Mouse (Mus musculus) embryonic facial prominence, embryonic 14.5 days (tissue): Measurements from ENCODE around the gene Ttf2. TPM values are rescaled to one million over a fixed set of nuclear protein-coding genes. Genes with fewer than 3 reads are reported as not detected.

Experiments
- ATAC-seq: fragments of 200-750 bp; cut with Nextera tagmentation; 2 replicates; pipeline ENCODE4 v1.8.0; 2017; ENCODE audit warnings: low read depth, moderate number of reproducible peaks, moderate TSS enrichment
- DNase-seq: peaks from one replicate; pipeline ENCODE4 v3.0.0-alpha.2; 2015; ENCODE audit warnings: low spot score
- H3K27ac ChIP-seq: fragments of 300-500 bp; sonication (generic); replicated peaks from 2 replicates; pipeline ENCODE4 v1.5.1; 2014; ENCODE audit warnings: low read depth, mild to moderate bottlenecking, low read length, moderate library complexity
- H3K27me3 ChIP-seq: fragments of 300-500 bp; sonication (generic); replicated peaks from 2 replicates; pipeline ENCODE4 v1.6.1; 2014; ENCODE audit warnings: low read length; ENCODE audit not compliant: control insufficient read depth, insufficient read depth
- H3K36me3 ChIP-seq: fragments of 300-500 bp; sonication (generic); 2 replicates; pipeline ENCODE4 v1.6.1; 2014; ENCODE audit warnings: low read length, mixed read lengths; ENCODE audit not compliant: control insufficient read depth, insufficient read depth
- H3K4me1 ChIP-seq: fragments of 300-500 bp; sonication (generic); 2 replicates; pipeline ENCODE4 v1.6.1; 2014; ENCODE audit warnings: antibody characterized with exemption, low read length; ENCODE audit not compliant: control insufficient read depth, insufficient read depth
- H3K4me2 ChIP-seq: fragments of 300-500 bp; sonication (generic); 2 replicates; pipeline ENCODE4 v1.6.1; 2014; ENCODE audit warnings: low read depth, mild to moderate bottlenecking, low read length, moderate library complexity, mixed read lengths
- H3K4me3 ChIP-seq: fragments of 300-500 bp; sonication (generic); 2 replicates; pipeline ENCODE4 v1.5.1; 2014; ENCODE audit warnings: low read depth, mild to moderate bottlenecking, low read length
- H3K9ac ChIP-seq: fragments of 300-500 bp; sonication (generic); 2 replicates; pipeline ENCODE4 v1.6.1; 2014; ENCODE audit warnings: low read depth, mild to moderate bottlenecking, low read length, moderate library complexity, mixed read lengths
- H3K9me3 ChIP-seq: fragments of 300-500 bp; sonication (generic); 2 replicates; pipeline ENCODE4 v1.6.1; 2016; ENCODE audit warnings: low read length; ENCODE audit not compliant: control insufficient read depth
- WGBS: fragments of 180-500 bp; shearing (Covaris S2); extraction: QIAGEN DNeasy Blood & Tissue Kit; methylation state at CpG from one replicate; pipeline ENCODE4 v1.1.7; 2014; 5-methylcytosine and 5-hydroxymethylcytosine counted together
- polyA plus RNA-seq: library from polyadenylated mRNA; unstranded; fragments of >200 nt; fragmentation: Nextera tagmentation; extraction: Ambion mirVana; gene quantifications from 2 replicates; pipeline ENCODE4 v1.2.1, GENCODE M21; 2014

Ttf2 gene
- polyA plus RNA-seq, 1 experiment from 2014 or later: 12.0 TPM

DNA sequence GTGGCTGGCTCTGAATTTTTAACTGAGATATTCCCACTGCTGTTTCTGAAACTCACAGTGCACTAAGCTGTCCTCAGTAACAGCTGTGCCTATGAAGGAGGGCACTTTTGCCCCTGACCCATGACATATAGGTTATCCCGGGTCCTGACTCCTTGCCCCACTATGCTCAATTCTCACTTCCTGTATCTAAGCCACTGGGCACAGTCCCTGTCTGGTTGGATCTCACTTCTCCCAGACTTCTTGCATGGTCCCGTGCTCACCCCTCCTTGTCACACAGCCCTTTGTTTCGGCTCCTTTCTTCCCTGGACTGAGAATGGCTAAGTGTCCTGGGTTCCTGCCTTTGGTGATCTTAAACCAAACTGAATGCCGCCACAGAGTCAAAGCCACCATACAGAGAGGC is 24.8 kb upstream of the Ttf2 start:
- ATAC-seq (no peak), DNase-seq (no peak)
- Histone ChIP-seq H3K9me3 (no peaks in the 10 kb centered on the region), H3K36me3 (no peaks in the 10 kb centered on the region), H3K4me2 (no peak overlapping the region), H3K4me3 (no peak overlapping the region), H3K9ac (no peak overlapping the region), H3K27ac (no peak overlapping the region), H3K27me3 (no peaks in the 10 kb centered on the region), H3K4me1 (peaks cover 4% of the 10 kb centered on the region)
- 70% methylated on average over 4 of the region's 4 CpGs for WGBS

DNA sequence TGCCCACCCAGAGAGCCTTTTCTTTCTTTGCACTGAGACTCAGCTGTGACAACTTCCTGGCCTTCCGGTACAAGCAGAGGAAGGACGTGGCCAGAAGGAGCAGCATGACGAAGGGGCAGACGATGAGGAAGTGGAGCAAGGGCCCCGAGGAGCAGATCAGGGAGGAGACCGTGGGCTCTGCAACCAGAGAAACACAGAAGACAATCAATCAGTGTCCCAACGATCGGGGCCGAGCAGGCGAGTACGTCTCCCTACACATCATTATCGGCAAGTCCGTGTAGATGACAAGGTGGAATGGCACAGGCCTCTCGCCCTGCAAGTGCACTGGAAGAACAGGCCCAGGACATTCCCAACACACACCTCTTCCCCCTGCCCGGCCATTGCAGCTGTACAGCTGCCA is 24.3 kb upstream of the Ttf2 start:
- no peak overlapping the region for H3K27ac ChIP-seq
- H3K4me1 ChIP-seq: peaks cover under 1% of the 10 kb centered on the region; the same call in 1 of the 2 replicates

DNA sequence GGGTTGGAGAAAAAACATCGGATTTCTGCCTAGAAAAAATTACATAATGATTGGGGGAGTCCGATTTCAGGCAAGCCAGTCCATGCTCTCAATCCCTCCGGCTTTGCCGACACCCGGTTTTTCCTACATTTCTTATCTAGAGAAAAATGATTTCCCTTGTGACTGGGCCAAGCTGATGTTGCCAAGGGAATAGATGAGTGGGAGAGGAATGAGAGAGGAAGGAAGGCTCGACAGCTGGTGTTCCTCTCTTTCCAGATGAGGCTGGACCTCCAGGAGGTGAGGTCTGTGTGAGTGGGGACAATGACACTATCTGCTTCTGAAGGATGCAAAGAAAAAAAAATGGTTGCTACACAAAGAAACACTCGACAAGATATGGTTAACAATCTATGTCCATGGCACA is 23.7 kb upstream of the Ttf2 start:
- 63% methylated on average over 7 of the region's 7 CpGs for WGBS
- no peak overlapping the region for H3K27ac ChIP-seq
- ATAC-seq: no peak
- H3K36me3 ChIP-seq: no peaks in the 10 kb centered on the region
- H3K4me3 ChIP-seq: no peak overlapping the region
- DNase-seq: no peak
- no peaks in the 10 kb centered on the region for H3K9me3 ChIP-seq
- no peaks in the 10 kb centered on the region for H3K4me1 ChIP-seq
- no peak overlapping the region for H3K4me2 ChIP-seq
- no peak overlapping the region for H3K9ac ChIP-seq
- no peaks in the 10 kb centered on the region for H3K27me3 ChIP-seq

More for the DNA sequence above, 24.3 kb upstream of the Ttf2 start:
- ATAC-seq: no peak
- DNase-seq: no peak
- Histone ChIP-seq H3K9ac (no peak overlapping the region), H3K4me2 (no peak overlapping the region), H3K4me3 (no peak overlapping the region), H3K27me3 (no peaks in the 10 kb centered on the region), H3K36me3 (no peaks in the 10 kb centered on the region), H3K9me3 (no peaks in the 10 kb centered on the region)
- 75% methylated on average over 15 of the region's 15 CpGs for WGBS

DNA sequence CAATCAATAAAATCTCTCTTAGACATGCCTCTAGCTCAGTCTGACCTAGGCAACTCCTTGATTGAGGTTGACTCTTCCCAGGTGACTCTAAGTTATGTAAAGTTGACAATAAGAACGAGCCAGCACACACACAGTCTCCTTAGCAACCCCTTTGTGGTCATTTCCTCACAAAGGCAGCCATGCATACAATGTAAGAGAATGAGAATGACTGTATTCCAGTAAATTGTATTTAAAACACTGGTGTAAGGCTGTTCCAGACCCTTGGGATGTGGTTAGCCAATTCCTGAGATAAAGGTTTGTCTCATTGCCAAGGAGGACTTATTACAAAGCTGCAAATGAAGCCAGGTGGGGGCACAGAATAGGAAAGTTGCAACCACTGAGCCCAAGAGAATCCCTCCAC is 20.8 kb upstream of the Ttf2 start:
- DNase-seq (no peak), ATAC-seq (no peak)
- Histone ChIP-seq H3K27me3 (no peaks in the 10 kb centered on the region), H3K4me1 (no peaks in the 10 kb centered on the region), H3K27ac (no peak overlapping the region), H3K36me3 (no peaks in the 10 kb centered on the region), H3K4me3 (no peak overlapping the region), H3K9me3 (no peaks in the 10 kb centered on the region), H3K4me2 (no peak overlapping the region), H3K9ac (no peak overlapping the region)
- WGBS: 74% methylated on average over 1 of the region's 1 CpGs

DNA sequence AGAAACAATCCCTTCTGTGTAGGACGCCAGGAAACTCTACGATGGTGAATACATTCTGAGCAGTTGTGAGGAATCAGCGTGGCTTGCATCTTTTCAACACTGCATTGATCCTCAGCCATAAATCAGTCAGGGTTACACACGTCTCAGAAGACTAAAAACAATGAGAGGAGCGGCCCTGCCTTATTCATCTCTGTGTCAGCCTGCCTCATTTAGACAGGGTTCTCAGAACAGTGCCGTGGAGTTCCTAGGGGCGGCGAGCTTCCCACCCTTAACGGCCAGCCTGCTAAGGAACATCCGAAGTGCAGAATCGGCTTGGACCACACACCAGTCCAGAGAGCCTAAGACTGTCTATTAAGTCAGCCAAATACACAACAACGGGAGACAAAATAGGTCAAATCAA is 20.0 kb upstream of the Ttf2 start:
- no peak overlapping the region for H3K4me2 ChIP-seq
- no peaks in the 10 kb centered on the region for H3K27me3 ChIP-seq
- no peak overlapping the region for H3K27ac ChIP-seq
- H3K4me1 ChIP-seq: no peaks in the 10 kb centered on the region
- WGBS: 61% methylated on average over 12 of the region's 12 CpGs
- H3K9ac ChIP-seq: no peak overlapping the region
- H3K9me3 ChIP-seq: no peaks in the 10 kb centered on the region
- DNase-seq: no peak
- ATAC-seq: no peak
- no peak overlapping the region for H3K4me3 ChIP-seq
- no peaks in the 10 kb centered on the region for H3K36me3 ChIP-seq

DNA sequence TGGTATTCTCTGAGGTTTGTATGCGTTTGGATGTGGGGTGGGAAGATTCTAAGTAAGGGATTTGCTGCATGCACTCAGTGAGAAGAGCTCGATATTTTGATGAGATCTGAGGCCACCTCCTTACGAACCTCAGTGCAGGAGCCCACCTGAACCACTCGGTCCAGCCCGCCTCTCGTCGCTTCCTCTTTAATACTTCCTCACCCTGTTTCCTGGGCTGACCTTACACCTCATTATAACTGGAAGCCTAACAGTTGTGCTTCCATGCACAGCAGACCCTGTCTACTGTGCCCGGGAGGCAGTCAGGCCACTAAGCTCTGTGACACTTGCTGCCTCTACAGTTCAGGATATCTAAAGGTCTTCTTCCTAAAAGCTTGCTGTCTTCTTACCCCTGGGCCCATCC is 9.8 kb upstream of the Ttf2 start:
- Histone ChIP-seq H3K36me3 (no peaks in the 10 kb centered on the region), H3K9ac (no peak overlapping the region), H3K4me3 (no peak overlapping the region), H3K27me3 (no peaks in the 10 kb centered on the region), H3K9me3 (no peaks in the 10 kb centered on the region), H3K4me2 (no peak overlapping the region), H3K4me1 (no peaks in the 10 kb centered on the region), H3K27ac (no peak overlapping the region)
- no peak for ATAC-seq
- 74% methylated on average over 8 of the region's 8 CpGs for WGBS
- no peak for DNase-seq

DNA sequence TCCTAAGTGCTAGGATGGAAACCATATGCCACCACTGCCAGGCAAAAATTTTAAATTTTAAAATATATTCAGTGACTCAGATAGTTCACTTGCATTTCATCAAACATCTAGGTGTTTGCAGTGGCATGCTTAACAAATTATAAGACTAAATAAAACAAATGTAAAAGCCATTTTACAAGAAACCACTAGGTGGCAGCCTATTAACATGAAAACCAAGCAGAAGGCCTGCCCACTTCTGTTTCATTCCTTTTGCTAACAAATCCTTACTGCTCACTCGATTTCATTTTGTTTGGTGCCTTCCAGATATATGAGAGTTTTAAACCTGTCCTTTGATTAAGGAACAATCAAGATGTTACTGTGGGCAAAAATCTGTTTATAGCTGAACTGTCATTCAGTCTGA is 4.4 kb upstream of the Ttf2 start:
- Histone ChIP-seq H3K36me3 (no peaks in the 10 kb centered on the region), H3K27ac (no peak overlapping the region), H3K27me3 (no peaks in the 10 kb centered on the region), H3K9ac (no peak overlapping the region), H3K4me1 (0 out of 2 replicates have a peak, but pooled peaks cover under 1% of the 10 kb centered on the region), H3K4me3 (no peak overlapping the region), H3K4me2 (no peak overlapping the region), H3K9me3 (no peaks in the 10 kb centered on the region)
- DNase-seq (peak; percentile 85), ATAC-seq (no peak)
- 2% methylated on average over 1 of the region's 1 CpGs for WGBS

DNA sequence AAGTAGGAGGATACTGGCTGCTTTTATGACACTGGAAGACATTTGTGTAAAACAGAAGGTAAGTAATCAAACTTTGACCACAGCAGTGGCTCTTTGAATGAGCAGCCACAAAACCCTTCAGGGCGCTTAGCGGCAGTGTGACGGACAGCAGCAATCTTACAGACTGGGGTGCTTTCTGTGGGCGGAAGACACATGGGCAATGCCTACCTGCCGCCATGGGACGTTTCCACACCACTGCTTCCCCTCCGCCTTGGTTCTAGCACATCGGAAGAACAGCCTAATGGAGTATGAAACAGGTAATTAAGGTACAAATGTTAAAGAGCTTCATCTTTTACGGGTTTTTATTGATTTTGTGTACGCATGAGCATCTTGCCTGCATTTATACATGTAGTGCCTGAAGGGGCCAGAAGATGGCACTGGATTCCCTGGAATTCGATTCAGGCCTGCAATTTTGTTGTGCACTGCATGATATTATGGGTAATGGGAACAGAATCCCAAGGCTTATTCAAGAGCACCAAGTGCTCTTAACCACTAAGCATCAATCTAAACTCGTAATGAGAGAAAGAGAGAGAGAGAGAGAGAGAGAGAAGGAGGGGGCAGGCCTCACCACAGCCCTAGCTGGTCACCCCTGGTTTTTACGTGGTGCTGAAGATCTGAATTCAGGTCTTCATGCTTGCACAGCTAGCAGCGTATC is 5.5 kb downstream of the Ttf2 start:
- Histone ChIP-seq H3K27ac (no peak overlapping the region), H3K9me3 (no peaks in the 10 kb centered on the region), H3K4me3 (no peak overlapping the region), H3K9ac (no peak overlapping the region), H3K36me3 (peaks cover 40% of the 10 kb centered on the region), H3K4me1 (0 out of 2 replicates have a peak, but pooled peaks cover 3% of the 10 kb centered on the region), H3K27me3 (no peaks in the 10 kb centered on the region), H3K4me2 (no peak overlapping the region)
- DNase-seq (peak; percentile 55), ATAC-seq (no peak; the same call in 1 of the 2 replicates)
- WGBS: 80% methylated on average over 14 of the region's 14 CpGs

DNA sequence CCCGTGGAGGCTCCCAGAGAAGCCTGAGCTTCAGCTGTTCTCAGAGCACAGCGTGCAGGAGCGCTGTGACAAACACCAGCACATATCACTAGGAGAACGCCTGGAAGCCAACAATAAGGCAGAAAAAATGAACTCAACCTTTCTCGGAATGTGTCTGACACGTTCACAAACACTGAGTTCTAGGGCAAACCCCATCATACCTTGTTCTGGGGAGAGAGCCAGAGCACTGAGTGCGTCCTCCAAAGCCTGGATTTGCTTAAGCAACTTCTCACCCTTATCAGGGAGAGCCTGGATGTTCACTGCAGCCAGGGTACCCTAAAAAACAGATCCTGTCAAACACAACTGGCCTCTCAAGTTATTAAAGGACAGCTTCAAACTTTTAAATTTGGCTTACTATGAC is 8.0 kb downstream of the Ttf2 start:
- H3K27ac ChIP-seq: no peak overlapping the region; the same call in 1 of the 2 replicates
- no peaks in the 10 kb centered on the region for H3K27me3 ChIP-seq
- no peak overlapping the region for H3K4me3 ChIP-seq
- H3K4me1 ChIP-seq: no peaks in the 10 kb centered on the region
- H3K9ac ChIP-seq: no peak overlapping the region
- H3K4me2 ChIP-seq: no peak overlapping the region
- DNase-seq: no peak
- peaks cover 64% of the 10 kb centered on the region for H3K36me3 ChIP-seq
- H3K9me3 ChIP-seq: no peaks in the 10 kb centered on the region
- no peak for ATAC-seq
- 84% methylated on average over 7 of the region's 7 CpGs for WGBS
